Mouse (Mus musculus) MEL (cell line): ENCODE data around the gene Exoc6b. TPM values are rescaled to one million over a fixed set of nuclear protein-coding genes. Genes with fewer than 3 reads are reported as not detected.

Experiments used
- DNase-seq: peaks from one replicate; pipeline ENCODE4 v3.0.0; 2011; ENCODE audit warnings: low read depth, low spot score
- H3K27ac ChIP-seq: 2 replicates; pipeline ENCODE4 v1.5.1; 2012; ENCODE audit warnings: low read depth, mild to moderate bottlenecking, control low read depth, low read length, moderate library complexity; ENCODE audit not compliant: control insufficient read depth
- H3K27me3 ChIP-seq, 2 experiments: fragments of 150-350 bp in 1 of 2; sonication (generic) in 1 of 2; 2 replicates each; pipeline ENCODE4 v1.6.1; 2012; ENCODE audit warnings: low read length in 2 of 2, mild to moderate bottlenecking in 2 of 2, improper control_type of control experiment in 1 of 2, moderate library complexity in 1 of 2; ENCODE audit not compliant: insufficient read depth in 2 of 2, control insufficient read depth in 1 of 2
- H3K36me3 ChIP-seq, 2 experiments: 2 replicates each; pipeline ENCODE4 v1.6.1; 2012 to 2014; ENCODE audit warnings: low read length in 2 of 2, improper control_type of control experiment in 1 of 2, inconsistent platforms in 1 of 2, mild to moderate bottlenecking in 1 of 2; ENCODE audit not compliant: insufficient read depth in 2 of 2, control insufficient read depth in 1 of 2
- H3K4me1 ChIP-seq, 2 experiments: fragments of 150-350 bp in 1 of 2; sonication (generic) in 1 of 2; 2 replicates each; pipeline ENCODE4 v1.6.1; 2012; ENCODE audit warnings: low read length in 2 of 2, improper control_type of control experiment in 1 of 2, mild to moderate bottlenecking in 1 of 2; ENCODE audit not compliant: insufficient read depth in 2 of 2, control insufficient read depth in 1 of 2
- H3K4me3 ChIP-seq, 2 experiments: fragments of 150-350 bp in 1 of 2; sonication (generic) in 1 of 2; 2 replicates each; pipeline ENCODE4 v1.5.1; 2012; ENCODE audit warnings: low read depth in 2 of 2, low read length in 2 of 2, mild to moderate bottlenecking in 2 of 2, moderate library complexity in 2 of 2, control low read depth in 1 of 2, improper control_type of control experiment in 1 of 2; ENCODE audit not compliant: control insufficient read depth in 1 of 2, insufficient read depth in 1 of 2
- H3K79me2 ChIP-seq: 2 replicates; pipeline ENCODE4 v1.6.1; 2012; ENCODE audit warnings: mild to moderate bottlenecking, low read length, moderate library complexity; ENCODE audit not compliant: control insufficient read depth, poor library complexity, insufficient read depth
- H3K9ac ChIP-seq: 2 replicates; pipeline ENCODE4 v1.6.1; 2012; ENCODE audit warnings: low read depth, mild to moderate bottlenecking, control low read depth, low read length, moderate library complexity; ENCODE audit not compliant: control insufficient read depth, poor library complexity, severe bottlenecking
- H3K9me3 ChIP-seq: fragments of 150-350 bp; sonication (generic); replicated peaks from 2 replicates; pipeline ENCODE4 v1.6.1; 2012; ENCODE audit warnings: mild to moderate bottlenecking, low read length, improper control_type of control experiment, moderate library complexity; ENCODE audit not compliant: insufficient read depth
- BHLHE40 ChIP-seq: IDR thresholded peaks from 2 replicates; pipeline ENCODE4 v1.6.1; 2012; ENCODE audit warnings: low read depth, mild to moderate bottlenecking, inconsistent platforms, low read length, improper control_type of control experiment, borderline replicate concordance
- CHD1 ChIP-seq: IDR thresholded peaks from 2 replicates; pipeline ENCODE4 v1.6.1; 2012; ENCODE audit warnings: low read depth, mild to moderate bottlenecking, inconsistent platforms, low read length, improper control_type of control experiment
- CHD2 ChIP-seq: IDR thresholded peaks from 2 replicates; pipeline ENCODE4 v1.6.1; 2011; ENCODE audit warnings: low read length, improper control_type of control experiment
- E2F4 ChIP-seq: IDR thresholded peaks from 2 replicates; pipeline ENCODE4 v1.6.1; 2011; ENCODE audit warnings: low read depth, low read length, improper control_type of control experiment, borderline replicate concordance
- ELF1 ChIP-seq: IDR thresholded peaks from 2 replicates; pipeline ENCODE4 v1.6.1; 2014; ENCODE audit warnings: low read depth, mild to moderate bottlenecking, inconsistent platforms, low read length, improper control_type of control experiment, moderate library complexity
- EP300 ChIP-seq, 2 experiments: IDR thresholded peaks; 2 replicates each; pipeline ENCODE4 v1.6.1; 2011; ENCODE audit warnings: improper control_type of control experiment in 2 of 2, low read length in 2 of 2, low read depth in 1 of 2, mild to moderate bottlenecking in 1 of 2
- ETS1 ChIP-seq: IDR thresholded peaks from 2 replicates; pipeline ENCODE4 v1.6.1; 2012; ENCODE audit warnings: low read depth, mild to moderate bottlenecking, inconsistent platforms, low read length, improper control_type of control experiment, moderate library complexity
- GABPA ChIP-seq: IDR thresholded peaks from 2 replicates; pipeline ENCODE4 v1.6.1; 2012; ENCODE audit warnings: low read depth, mild to moderate bottlenecking, inconsistent platforms, low read length, improper control_type of control experiment, moderate library complexity
- GATA1 ChIP-seq: IDR thresholded peaks from 2 replicates; pipeline ENCODE4 v1.6.1; 2011; ENCODE audit warnings: low read depth, low read length, improper control_type of control experiment
- HCFC1 ChIP-seq: IDR thresholded peaks from 2 replicates; pipeline ENCODE4 v1.6.1; 2012; ENCODE audit warnings: low read depth, mild to moderate bottlenecking, inconsistent platforms, low read length, improper control_type of control experiment, moderate library complexity
- JUND ChIP-seq: IDR thresholded peaks from 2 replicates; pipeline ENCODE4 v1.6.1; 2011; ENCODE audit warnings: low read depth, mild to moderate bottlenecking, improper control_type of control experiment, low read length
- KAT2A ChIP-seq: conservative IDR thresholded peaks from 2 replicates; pipeline ENCODE4 v1.6.1; 2012; ENCODE audit warnings: low read depth, low read length, improper control_type of control experiment, inconsistent platforms
- MAFK ChIP-seq: IDR thresholded peaks from 2 replicates; pipeline ENCODE4 v1.6.1; 2011; ENCODE audit warnings: low read depth, mild to moderate bottlenecking, low read length, improper control_type of control experiment, borderline replicate concordance
- MAX ChIP-seq: IDR thresholded peaks from 2 replicates; pipeline ENCODE4 v1.6.1; 2011; ENCODE audit warnings: low read length, improper control_type of control experiment
- MAZ ChIP-seq: IDR thresholded peaks from 2 replicates; pipeline ENCODE4 v1.6.1; 2012; ENCODE audit warnings: low read depth, mild to moderate bottlenecking, inconsistent platforms, low read length, improper control_type of control experiment
- MEF2A ChIP-seq: IDR thresholded peaks from 2 replicates; pipeline ENCODE4 v1.6.1; 2014; ENCODE audit warnings: low read depth, mild to moderate bottlenecking, inconsistent platforms, low read length, improper control_type of control experiment; ENCODE audit not compliant: poor library complexity, insufficient replicate concordance, severe bottlenecking; ENCODE audit errors: extremely low read depth
- MXI1 ChIP-seq: IDR thresholded peaks from 2 replicates; pipeline ENCODE4 v1.6.1; 2011; ENCODE audit warnings: mild to moderate bottlenecking, low read depth, low read length, improper control_type of control experiment
- MYB ChIP-seq: IDR thresholded peaks from 2 replicates; pipeline ENCODE4 v1.6.1; 2011; ENCODE audit warnings: mild to moderate bottlenecking, low read depth, low read length, improper control_type of control experiment
- MYC ChIP-seq: IDR thresholded peaks from 2 replicates; pipeline ENCODE4 v1.6.1; 2011; ENCODE audit warnings: low read depth, mild to moderate bottlenecking, low read length, improper control_type of control experiment, moderate library complexity
- NELFE ChIP-seq: IDR thresholded peaks from 2 replicates; pipeline ENCODE4 v1.6.1; 2011; ENCODE audit warnings: low read depth, low read length, improper control_type of control experiment
- NRF1 ChIP-seq: IDR thresholded peaks from 2 replicates; pipeline ENCODE4 v1.6.1; 2014; ENCODE audit warnings: low read depth, mild to moderate bottlenecking, inconsistent platforms, low read length, improper control_type of control experiment, moderate library complexity; ENCODE audit not compliant: poor library complexity, insufficient read depth, severe bottlenecking
- POLR2A ChIP-seq, 2 experiments: IDR thresholded peaks; 2 replicates each; pipeline ENCODE4 v1.6.1; 2011 to 2012; ENCODE audit warnings: low read length in 2 of 2, mild to moderate bottlenecking in 2 of 2, control low read depth in 1 of 2, improper control_type of control experiment in 1 of 2, low read depth in 1 of 2, moderate library complexity in 1 of 2; ENCODE audit not compliant: control insufficient read depth in 1 of 2, insufficient read depth in 1 of 2, poor library complexity in 1 of 2
- POLR2AphosphoS5 ChIP-seq: IDR thresholded peaks from 2 replicates; pipeline ENCODE4 v1.6.1; 2012; ENCODE audit warnings: low read depth, borderline replicate concordance, mild to moderate bottlenecking, inconsistent platforms, low read length, moderate library complexity, mixed read lengths
- RAD21 ChIP-seq: IDR thresholded peaks from 2 replicates; pipeline ENCODE4 v1.6.1; 2011; ENCODE audit warnings: mild to moderate bottlenecking, low read depth, low read length, improper control_type of control experiment
- RCOR1 ChIP-seq: IDR thresholded peaks from 2 replicates; pipeline ENCODE4 v1.6.1; 2012; ENCODE audit warnings: low read depth, mild to moderate bottlenecking, inconsistent platforms, low read length, improper control_type of control experiment
- SIN3A ChIP-seq: IDR thresholded peaks from 2 replicates; pipeline ENCODE4 v1.6.1; 2012; ENCODE audit warnings: low read length, improper control_type of control experiment, inconsistent platforms
- SMC3 ChIP-seq: IDR thresholded peaks from 2 replicates; pipeline ENCODE4 v1.6.1; 2011; ENCODE audit warnings: low read depth, low read length, improper control_type of control experiment
- TAL1 ChIP-seq: IDR thresholded peaks from 2 replicates; pipeline ENCODE4 v1.6.1; 2012; ENCODE audit warnings: mild to moderate bottlenecking, inconsistent platforms, low read length, moderate library complexity, mixed read lengths
- TBP ChIP-seq: IDR thresholded peaks from 2 replicates; pipeline ENCODE4 v1.8.0; 2011; ENCODE audit warnings: low read depth, low read length, improper control_type of control experiment
- TCF12 ChIP-seq: IDR thresholded peaks from 2 replicates; pipeline ENCODE4 v1.6.1; 2014; ENCODE audit warnings: low read depth, mild to moderate bottlenecking, inconsistent platforms, low read length, improper control_type of control experiment, moderate library complexity
- USF1 ChIP-seq: IDR thresholded peaks from 2 replicates; pipeline ENCODE4 v1.6.1; 2014; ENCODE audit warnings: low read depth, mild to moderate bottlenecking, inconsistent platforms, low read length, improper control_type of control experiment, moderate library complexity
- USF2 ChIP-seq, 2 experiments: IDR thresholded peaks; 2 replicates each; pipeline ENCODE4 v1.6.1; 2011 to 2012; ENCODE audit warnings: improper control_type of control experiment in 2 of 2, low read length in 2 of 2, borderline replicate concordance in 1 of 2, inconsistent platforms in 1 of 2, low read depth in 1 of 2, mild to moderate bottlenecking in 1 of 2; ENCODE audit not compliant: insufficient read depth in 1 of 2
- ZC3H11A ChIP-seq: IDR thresholded peaks from 2 replicates; pipeline ENCODE4 v1.6.1; 2012; ENCODE audit warnings: low read depth, mild to moderate bottlenecking, inconsistent platforms, low read length, improper control_type of control experiment
- ZKSCAN1 ChIP-seq: IDR thresholded peaks from 2 replicates; pipeline ENCODE4 v1.6.1; 2012; ENCODE audit warnings: low read depth, mild to moderate bottlenecking, inconsistent platforms, low read length, improper control_type of control experiment, moderate library complexity
- ZNF384 ChIP-seq: IDR thresholded peaks from 2 replicates; pipeline ENCODE4 v1.6.1; 2012; ENCODE audit warnings: low read depth, mild to moderate bottlenecking, inconsistent platforms, low read length, improper control_type of control experiment
- polyA plus RNA-seq, 2 experiments: library from polyadenylated mRNA; stranded (reverse) in 1 of 2; unstranded in 1 of 2; fragments of >175 nt in 1 of 2; fragments of >200 nt in 1 of 2; gene quantifications; 2 replicates each; pipeline versions ENCODE4 v1.2.1 to v1.2.4; 2012; ENCODE audit warnings: low replicate concordance in 2 of 2, low read depth in 1 of 2; ENCODE audit not compliant: insufficient read length in 2 of 2, insufficient read depth in 1 of 2, missing spikeins in 1 of 2
- total RNA-seq: library from RNA; depleted of rRNA; stranded (reverse); fragments of 300-350 nt; gene quantifications from 2 replicates; pipeline ENCODE4 v1.2.3, GENCODE M21; 2012

The Exoc6b gene
- total and polyA plus RNA-seq, 3 experiments, result 3.4 to 6.5 TPM; not detected in 1

GRCm38 (mm10) chr6:84882663-84883517, 186.4 kb downstream of the Exoc6b start:
- Histone ChIP-seq H3K9ac (peak overlapping the region; percentile 17), H3K4me1 (peaks cover 17 to 28% of the 10 kb centered on the region in 2 experiments), H3K27ac (peak overlapping the region; percentile 91), H3K9me3 (no peaks in the 10 kb centered on the region), H3K79me2 (no peaks in the 10 kb centered on the region), H3K4me3 (peak overlapping the region; percentile 14 to 51; a peak in 3 of 4 replicates), H3K36me3 (peaks cover 0 to 31% of the 10 kb centered on the region in 2 experiments; a peak in 2 of 4 replicates), H3K27me3 (no peaks in the 10 kb centered on the region)
- peak; percentile 86 for DNase-seq
- TF ChIP-seq USF1, result peak; percentile 76
- peak; percentile 99 for TF ChIP-seq RCOR1
- peak; percentile 68; the same call in 1 of the 2 replicates for TF ChIP-seq MEF2A
- TF ChIP-seq ZNF384, result peak; percentile 77
- TF ChIP-seq KAT2A, result peak; percentile 40
- 0 out of 2 replicates have a peak, but pooled peaks have one; percentile 56 for TF ChIP-seq MAX
- TF ChIP-seq CHD2, result peak; percentile 62
- peak; percentile 10; the same call in 1 of the 2 replicates for TF ChIP-seq NRF1
- 0 out of 2 replicates have a peak, but pooled peaks have one; percentile 47 for TF ChIP-seq HCFC1
- TF ChIP-seq ETS1, result peak; percentile 94
- peak; percentile 59 for TF ChIP-seq MAZ
- TF ChIP-seq SIN3A, result peak; percentile 89
- TF ChIP-seq MYB, result peak; percentile 90
- TF ChIP-seq MXI1, result peak; percentile 58
- TF ChIP-seq TBP, result no peak
- peak; percentile 81; the same call in 1 of the 2 replicates for TF ChIP-seq BHLHE40
- TF ChIP-seq ELF1, result 0 out of 2 replicates have a peak, but pooled peaks have one; percentile 32
- no peak for TF ChIP-seq E2F4
- no peak for TF ChIP-seq ZC3H11A
- TF ChIP-seq JUND, result peak; percentile 82
- TF ChIP-seq NELFE, result no peak
- TF ChIP-seq USF2 (IDR thresholded peaks at IDR 0.05; ENCODE audit: borderline replicate concordance in 1 of 2, insufficient read depth in 1 of 2, low read depth in 1 of 2, low read length in 2 of 2), result 0 out of 4 replicates have a peak, but pooled peaks of 1 of the 2 experiments have one; percentile 31
- TF ChIP-seq POLR2A (IDR thresholded peaks at IDR 0.05; ENCODE audit: control insufficient read depth in 1 of 2, insufficient read depth in 1 of 2, low read depth in 1 of 2, low read length in 2 of 2, poor library complexity in 1 of 2), result no peak
- TF ChIP-seq MAFK, result peak; percentile 82; the same call in 1 of the 2 replicates
- no peak for TF ChIP-seq SMC3
- peak; percentile 99 for TF ChIP-seq TCF12
- peak; percentile 100 for TF ChIP-seq GATA1
- TF ChIP-seq ZKSCAN1, result 0 out of 2 replicates have a peak, but pooled peaks have one; percentile 15
- no peak for TF ChIP-seq RAD21
- peak; percentile 99 to 100 for TF ChIP-seq EP300 (IDR thresholded peaks at IDR 0.05; ENCODE audit: low read depth in 1 of 2, low read length in 2 of 2)
- peak; percentile 98 for TF ChIP-seq TAL1
- TF ChIP-seq POLR2AphosphoS5, result no peak
- TF ChIP-seq MYC, result peak; percentile 80
- TF ChIP-seq GABPA, result no peak
- TF ChIP-seq CHD1, result no peak
